Mouse (Mus musculus) heart, adult 8-10 months (tissue): Measurements from ENCODE around the gene Atp13a3. TPM values are rescaled to one million over a fixed set of nuclear protein-coding genes. Genes with fewer than 3 reads are reported as not detected.

ENCODE experiments used
- DNase-seq: peaks from one replicate; pipeline ENCODE4 v3.0.0; 2022; ENCODE audit warnings: low spot score
- total RNA-seq, 4 experiments: library from RNA; stranded (reverse); gene quantifications; 2 replicates each; pipeline ENCODE4 v1.2.4; 2022

Atp13a3 gene
- total RNA-seq, 4 experiments from 2014 or later, result 43.1 to 54.9 (median 50.5) TPM

DNA sequence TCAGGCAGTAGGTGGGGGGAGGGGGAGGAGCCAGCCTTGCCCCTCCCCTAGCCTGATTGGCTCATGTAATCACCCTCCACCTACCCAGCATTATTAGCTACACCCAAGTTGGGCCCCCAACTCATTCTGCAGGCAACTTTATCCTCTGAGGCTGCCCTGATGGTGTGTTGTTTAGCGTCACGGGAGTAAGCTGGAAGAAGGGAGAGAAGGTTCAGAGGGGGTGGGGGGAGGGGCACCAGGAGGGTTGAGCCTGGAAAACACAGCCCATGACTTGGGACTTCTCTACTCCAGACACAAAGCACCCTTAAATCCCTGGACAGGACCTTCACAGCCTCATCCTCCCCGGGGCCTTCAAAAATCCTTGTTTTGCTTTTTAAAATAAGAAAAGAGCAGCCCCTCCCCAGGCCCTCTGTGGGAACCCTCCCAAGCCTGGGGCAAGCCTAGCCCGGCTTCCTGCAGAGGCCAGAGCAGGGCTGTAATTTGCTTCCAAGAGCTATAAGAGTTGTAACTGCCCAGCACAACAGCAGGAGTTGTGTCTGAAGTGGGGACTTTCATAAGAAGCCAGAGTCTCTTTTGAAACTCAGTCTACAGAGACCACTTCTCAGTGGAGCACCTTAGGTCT, 125.0 kb downstream of the Atp13a3 start:
- DNase-seq, result no peak

DNA sequence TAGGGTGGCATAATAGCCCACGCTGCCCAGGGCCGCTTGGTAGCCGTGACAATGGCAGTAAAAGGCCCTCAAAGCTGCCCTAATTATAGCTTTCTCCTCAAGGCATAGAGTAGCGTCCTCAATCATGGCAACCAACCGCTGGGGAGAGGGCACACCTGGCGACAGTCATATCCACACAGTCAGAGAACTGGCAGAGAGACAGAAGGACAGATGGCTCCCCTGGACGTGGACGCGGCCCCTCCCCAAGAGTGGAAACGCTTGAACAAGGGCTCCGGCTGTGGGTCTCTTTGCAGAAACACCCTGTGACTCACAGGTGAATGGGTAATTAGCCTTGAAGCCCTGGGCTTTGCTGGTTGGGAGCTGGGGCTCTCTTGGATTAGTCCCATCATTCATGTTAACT, 127.4 kb downstream of the Atp13a3 start:
- DNase-seq, result no peak

DNA sequence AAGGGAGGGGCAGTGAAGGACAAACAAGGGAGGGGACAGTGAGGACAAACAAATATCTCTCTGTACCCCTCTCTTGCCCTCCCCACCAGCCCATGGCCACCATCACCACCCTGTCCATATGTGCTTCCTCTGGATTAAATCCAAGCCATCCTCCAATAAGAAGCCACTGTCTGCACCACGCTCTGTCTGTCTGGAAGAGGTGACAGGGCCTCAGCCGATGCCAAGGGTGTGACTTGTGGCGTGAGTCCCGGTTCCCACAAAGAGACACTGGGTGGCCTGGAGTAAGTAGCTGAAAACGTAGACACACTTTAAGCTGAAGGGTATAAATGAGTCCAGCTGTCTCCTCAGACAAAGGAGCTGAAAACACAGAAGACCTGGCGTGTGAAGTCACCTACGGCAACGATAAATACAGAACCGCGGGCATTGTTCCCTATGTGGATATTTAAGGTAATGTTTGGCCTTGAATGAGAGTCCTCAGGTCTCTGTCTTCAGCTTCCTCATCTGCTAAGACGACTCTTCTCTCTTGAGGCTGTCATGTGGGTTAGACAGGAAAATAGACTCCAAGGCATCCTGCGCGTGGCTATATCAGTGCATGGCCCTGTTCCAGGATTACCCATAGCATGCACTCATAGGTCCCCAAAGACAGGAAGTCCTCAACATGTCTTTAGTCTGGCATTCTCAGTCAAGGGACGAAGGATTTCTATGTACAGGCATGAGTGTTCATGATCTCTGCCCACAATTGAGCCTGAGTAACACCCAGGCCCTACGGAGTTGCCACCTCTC, 130.0 kb downstream of the Atp13a3 start:
- DNase-seq, result no peak

DNA sequence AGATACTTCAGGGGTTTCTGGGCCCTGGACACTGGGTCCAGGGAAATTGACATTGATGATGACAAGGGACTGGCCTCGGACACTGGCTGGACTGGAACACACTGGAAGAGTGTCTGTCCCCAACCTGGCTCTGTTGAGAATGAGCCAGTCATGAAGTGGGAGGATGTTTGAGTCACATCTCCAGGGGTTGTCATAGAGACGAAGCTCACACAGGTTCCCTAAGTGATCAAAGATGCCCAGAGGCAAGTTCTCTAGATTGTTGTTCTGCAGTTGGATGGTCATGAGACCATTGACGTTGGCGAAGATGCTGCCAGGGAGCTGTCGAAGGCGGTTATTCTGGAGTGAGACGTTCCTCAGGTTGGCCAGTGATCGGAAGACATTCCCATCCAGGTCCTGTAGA, 132.7 kb downstream of the Atp13a3 start:
- no peak for DNase-seq

DNA sequence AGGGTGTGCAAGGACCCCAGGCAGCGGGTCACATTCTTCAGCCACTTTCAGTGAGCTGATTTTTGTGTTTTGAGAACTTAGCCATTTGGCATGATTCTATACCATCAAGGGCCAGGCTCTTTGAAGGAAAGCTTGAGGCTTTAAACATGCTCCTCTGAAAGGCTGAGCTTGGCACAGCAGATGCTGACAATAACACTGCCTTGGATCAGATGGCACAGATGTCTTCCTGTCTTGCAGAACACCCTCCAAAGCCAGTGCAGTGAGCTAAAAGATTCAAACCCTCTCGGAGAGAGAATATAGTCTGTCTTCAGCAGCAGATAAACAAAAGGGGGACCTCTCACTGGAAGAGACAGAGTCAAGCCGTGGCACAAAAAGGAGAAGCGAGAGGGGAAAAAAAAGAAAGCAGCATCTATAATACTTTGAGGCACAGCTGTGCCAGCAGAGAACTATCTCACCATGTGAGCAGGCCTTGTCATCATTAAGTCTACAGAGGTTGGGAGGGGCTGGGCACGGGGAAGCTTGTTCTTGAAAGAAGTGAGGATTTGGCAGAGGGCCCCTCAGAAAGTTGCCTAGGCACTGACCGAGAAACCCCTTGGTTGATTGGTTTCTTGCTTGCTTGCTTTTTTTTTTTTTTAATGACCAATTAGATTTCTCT, 133.7 kb downstream of the Atp13a3 start:
- no peak for DNase-seq

DNA sequence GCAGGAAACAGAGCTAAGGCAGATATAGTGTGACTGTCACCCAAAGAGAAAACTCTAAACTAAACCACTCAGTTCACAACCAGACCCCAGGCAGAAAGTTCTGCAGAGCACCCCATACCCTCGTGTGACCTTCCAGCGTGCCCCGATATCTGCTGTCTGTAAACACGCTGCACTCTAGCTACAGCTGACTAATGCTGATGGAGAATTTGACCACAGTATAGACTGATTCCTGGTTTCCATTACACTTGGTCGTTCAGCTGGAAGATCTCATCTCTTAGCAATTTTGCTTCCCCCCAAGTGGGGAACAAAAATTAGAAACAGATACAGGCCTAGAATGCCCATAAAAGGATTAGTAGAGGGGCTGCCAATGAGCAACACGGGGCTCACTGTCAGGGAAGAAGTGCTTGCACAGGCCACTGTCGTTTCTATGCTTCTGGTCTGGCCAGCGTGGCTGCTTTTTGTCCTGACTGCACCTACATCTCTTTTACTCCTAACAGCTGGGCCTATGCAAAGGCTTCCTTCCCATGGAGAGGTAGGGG, 134.5 kb downstream of the Atp13a3 start:
- no peak for DNase-seq

DNA sequence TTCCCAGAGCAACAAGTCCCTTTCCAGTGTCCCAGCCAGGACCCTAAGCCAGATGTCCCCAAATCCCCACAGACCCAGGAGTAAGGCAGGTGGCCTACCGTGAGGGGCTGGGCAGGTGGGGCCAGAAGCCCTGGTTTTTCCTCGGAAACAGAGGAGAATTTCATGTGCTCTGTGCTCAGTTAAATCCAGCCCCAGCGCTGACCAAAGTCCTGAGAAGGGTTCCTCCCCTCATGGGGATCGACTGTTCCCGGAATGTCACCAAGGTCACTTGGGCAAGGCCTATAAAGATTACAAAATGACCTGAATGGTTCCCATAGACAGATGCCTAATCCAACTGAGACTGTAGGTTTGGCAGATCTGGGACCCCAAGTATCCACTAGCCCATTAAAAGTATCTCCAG, 138.4 kb downstream of the Atp13a3 start, which contains the start of gene Cpn2:
TSS of gene Cpn2 (minus strand) at position 141 of the 400 bp plus-strand sequence.
- no peak for DNase-seq

DNA sequence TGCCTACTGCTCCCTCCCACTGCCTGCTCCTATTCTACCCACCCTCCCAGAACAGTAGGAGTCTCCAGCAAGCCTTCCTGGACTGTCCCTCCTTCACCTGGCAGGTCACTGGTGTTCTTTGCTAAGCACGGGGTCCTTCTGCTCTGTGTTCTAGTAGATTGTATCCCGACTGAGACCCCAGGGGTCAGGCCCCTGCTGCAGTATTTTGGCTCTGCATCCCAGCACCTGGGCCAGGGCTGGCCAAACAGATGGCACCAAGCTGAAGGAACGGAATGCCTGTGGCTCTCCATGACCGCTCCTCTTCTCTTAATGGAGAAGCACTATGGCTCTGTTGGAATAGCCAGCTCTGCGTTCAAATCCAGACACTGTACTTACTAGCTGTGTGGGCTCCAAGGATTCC, 139.2 kb downstream of the Atp13a3 start:
- no peak for DNase-seq

DNA sequence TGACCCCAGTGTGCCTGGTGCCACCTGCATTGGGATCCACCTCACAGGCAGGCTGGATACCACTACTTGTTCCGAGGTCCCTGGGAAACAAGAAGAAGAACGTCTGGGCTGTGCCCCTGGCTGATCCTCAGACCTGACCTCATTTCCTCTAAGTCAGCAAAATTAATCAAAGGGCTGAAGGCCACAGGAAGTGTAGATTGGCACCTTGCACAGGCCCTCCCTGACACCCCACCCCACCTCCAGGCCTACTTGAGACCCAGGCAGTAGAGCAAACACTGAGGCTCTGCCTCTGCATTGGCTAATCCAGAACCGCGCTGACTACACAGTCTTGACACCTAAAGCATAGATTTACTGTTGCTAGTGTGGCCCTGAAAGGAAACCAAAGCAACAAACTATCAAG, 140.2 kb downstream of the Atp13a3 start:
- no peak for DNase-seq

DNA sequence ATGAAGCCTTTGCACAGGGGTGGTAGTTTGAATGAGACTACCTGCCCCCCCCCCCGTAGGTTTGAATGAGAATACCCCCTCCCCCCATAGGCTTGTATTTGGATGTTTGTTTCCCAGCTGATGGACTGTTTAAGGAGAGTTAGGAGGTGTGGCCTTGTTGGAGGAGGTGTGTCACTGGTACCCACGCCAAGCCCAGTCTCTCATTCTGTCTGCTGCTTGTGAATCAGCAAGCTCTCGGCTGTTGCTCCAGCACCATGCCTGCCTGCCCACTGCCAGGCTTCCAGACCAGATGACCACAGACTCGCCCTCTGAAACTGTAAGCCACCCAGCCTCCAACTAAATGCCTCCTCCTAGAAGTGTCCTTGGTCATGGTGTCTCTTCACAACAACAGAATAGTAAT, 142.6 kb downstream of the Atp13a3 start:
- no peak for DNase-seq

DNA sequence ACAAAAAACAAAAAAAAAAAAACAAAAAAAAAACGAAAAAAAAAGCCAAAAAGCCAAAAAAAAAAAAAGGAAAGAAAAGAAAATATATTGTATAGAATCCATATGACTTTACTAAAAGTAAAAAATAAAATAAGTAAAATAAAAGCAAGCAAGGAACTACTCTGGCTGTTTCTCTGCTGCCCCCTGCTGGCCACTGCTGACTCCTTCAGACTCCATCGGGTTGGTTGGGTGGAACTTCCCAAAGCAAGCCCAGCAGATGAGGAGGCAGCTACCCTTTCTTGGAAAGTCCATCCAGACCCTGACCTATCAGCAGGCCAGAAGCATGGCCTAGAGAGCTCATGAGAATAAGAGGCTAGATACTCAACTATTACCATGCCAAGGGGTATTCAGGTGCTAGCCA, 143.1 kb downstream of the Atp13a3 start:
- DNase-seq, result peak; percentile 36

Other genes with a start within 250 kb of the Atp13a3 start
- under 1 TPM in 2 of 4 experiments, not detected in 2; 0.17 to 0.22 TPM for gene Cpn2, start 138.5 kb downstream of the Atp13a3 start, total RNA-seq
- gene Lrrc15, start 122.7 kb downstream of the Atp13a3 start, total RNA-seq, result under 1 TPM in 3 of 4 experiments, not detected in 1; 0.06 to 0.41 (median 0.19) TPM
- under 1 TPM; 0.19 to 0.83 (median 0.41) TPM for gene Gp5, start 95.2 kb downstream of the Atp13a3 start, total RNA-seq
- gene Tmem44, start 144.9 kb upstream of the Atp13a3 start, total RNA-seq, result 1 to 10 TPM; 4.1 to 7.0 (median 5.2) TPM
- 10 to 100 TPM; 15.3 to 21.1 (median 19.7) TPM for gene Lsg1, start 181.6 kb upstream of the Atp13a3 start, total RNA-seq
- gene Fam43a, start 193.7 kb upstream of the Atp13a3 start, total RNA-seq, result 10 to 100 TPM; 19.6 to 26.6 (median 23.8) TPM